12 mouse cellular contexts compared by ENCODE assay signal in the genomic region with DNA sequence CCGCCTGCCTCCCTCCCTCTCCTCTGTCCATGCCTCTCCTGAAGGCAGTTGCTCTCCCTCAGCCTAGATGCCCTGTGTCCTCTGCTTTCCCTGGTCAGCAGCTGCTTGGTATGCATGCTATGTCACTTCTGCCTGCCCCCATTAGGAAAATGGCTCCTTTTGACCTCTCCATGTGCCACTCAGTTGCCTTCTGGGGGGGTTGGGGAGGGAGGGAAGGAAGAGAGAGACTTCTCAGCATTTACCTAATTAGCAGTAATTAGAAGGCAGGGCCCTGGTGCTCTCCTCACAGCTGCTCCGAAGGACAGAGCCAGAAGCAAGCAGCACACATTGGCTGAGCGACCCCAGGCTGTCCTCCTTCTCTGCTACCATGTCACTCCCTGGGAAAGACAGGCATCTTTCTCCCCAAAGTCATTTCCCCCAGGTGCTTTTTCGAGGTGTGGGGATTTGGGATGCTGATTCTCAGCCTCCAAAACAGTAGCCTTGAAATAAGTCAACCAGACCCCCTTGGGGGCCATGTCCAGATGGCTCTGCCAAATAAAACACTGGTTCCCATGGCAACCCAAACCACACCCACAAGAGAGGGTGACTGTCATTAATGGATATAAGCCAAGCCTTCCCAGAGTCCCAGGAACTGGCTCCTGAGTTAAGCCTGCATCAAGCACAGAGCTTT.
DNase-seq lines count a peak whose midpoint lies in the region; ATAC-seq and TF ChIP-seq lines count a peak whose summit lies in the region.
"Had no signal": no experiment of that assay in that cellular context is flagged by ENCODE, and none has a peak within 500 bp of the region (broad histone marks: within the 10 kb centered on the region; RNA-seq: fewer than 3 reads in every experiment).

No protein-coding gene starts in this region.

- 0 out of 2 replicates have a peak, but pooled peaks cover 14% of the 10 kb centered on the region for H3K4me1 ChIP-seq in kidney, postnatal 0 days (replicated peaks; ENCODE audit: insufficient read depth, low read length)
- peaks cover 7% of the 10 kb centered on the region; the same call in 1 of the 2 replicates for H3K4me1 ChIP-seq in kidney, embryonic 14.5 days (ENCODE audit: control insufficient read depth, insufficient read depth, low read length)
- H3K4me1 ChIP-seq in forebrain, embryonic 15.5 days = peaks cover 26% of the 10 kb centered on the region
- H3K4me1 ChIP-seq in midbrain, embryonic 13.5 days (replicated peaks) = peaks cover 33% of the 10 kb centered on the region
- H3K4me1 ChIP-seq in liver, postnatal 0 days (ENCODE audit: insufficient read depth) = no peaks in the 10 kb centered on the region

- H3K4me3 ChIP-seq in kidney, postnatal 0 days (replicated peaks; ENCODE audit: low read depth, low read length) = no peak overlapping the region
- H3K4me3 ChIP-seq in kidney, embryonic 14.5 days (ENCODE audit: low read length) = no peak overlapping the region
- no peak overlapping the region for H3K4me3 ChIP-seq in forebrain, embryonic 15.5 days
- H3K4me3 ChIP-seq in midbrain, embryonic 13.5 days (replicated peaks) = no peak overlapping the region
- no peak overlapping the region for H3K4me3 ChIP-seq in liver, postnatal 0 days (ENCODE audit: low read depth, low read length)
- H3K4me3 ChIP-seq: heart, embryonic 13.5 days; limb, embryonic 13.5 days had no signal

- H3K4me2 ChIP-seq in kidney, postnatal 0 days (ENCODE audit: low read length) = no peak overlapping the region
- H3K4me2 ChIP-seq in kidney, embryonic 14.5 days (replicated peaks; ENCODE audit: low read depth, low read length) = no peak overlapping the region
- no peak overlapping the region for H3K4me2 ChIP-seq in forebrain, embryonic 15.5 days (replicated peaks)
- H3K4me2 ChIP-seq in midbrain, embryonic 13.5 days (replicated peaks) = no peak overlapping the region
- H3K4me2 ChIP-seq in liver, postnatal 0 days (ENCODE audit: low read depth, low read length) = no peak overlapping the region
- H3K4me2 ChIP-seq: heart, embryonic 13.5 days; limb, embryonic 13.5 days had no signal

- peak; percentile 18 for DNase-seq in kidney, postnatal 0 days (ENCODE audit: low spot score)
- DNase-seq in brain, adult 2 months (ENCODE audit: low read depth, low spot score) = peak; percentile 6
- no peak for DNase-seq in liver, postnatal 0 days
- DNase-seq in thymus, postnatal 36 days = no peak
- DNase-seq: cerebellum, adult 18-20 months had no signal

- TF ChIP-seq CTCF in kidney, postnatal 0 days (IDR thresholded peaks at IDR 0.05; ENCODE audit: low read depth) = no peak
- TF ChIP-seq CTCF in liver, postnatal 0 days (IDR thresholded peaks at IDR 0.05; ENCODE audit: low read depth) = no peak

- H3K27ac ChIP-seq in kidney, postnatal 0 days = no peak overlapping the region
- H3K27ac ChIP-seq in kidney, embryonic 14.5 days (ENCODE audit: low read depth, low read length) = no peak overlapping the region
- H3K27ac ChIP-seq in forebrain, embryonic 15.5 days (replicated peaks) = no peak overlapping the region
- peak overlapping the region; percentile 40; the same call in 1 of the 2 replicates for H3K27ac ChIP-seq in midbrain, embryonic 13.5 days
- H3K27ac ChIP-seq in liver, postnatal 0 days (ENCODE audit: low read depth) = no peak overlapping the region
- H3K27ac ChIP-seq: heart, embryonic 13.5 days; limb, embryonic 13.5 days; stomach, postnatal 0 days had no signal

- H3K9ac ChIP-seq in kidney, postnatal 0 days (ENCODE audit: low read depth, low read length) = no peak overlapping the region
- H3K9ac ChIP-seq in kidney, embryonic 14.5 days (ENCODE audit: low read depth, low read length) = no peak overlapping the region
- H3K9ac ChIP-seq in forebrain, embryonic 15.5 days (replicated peaks) = no peak overlapping the region
- no peak overlapping the region for H3K9ac ChIP-seq in midbrain, embryonic 13.5 days (replicated peaks)
- H3K9ac ChIP-seq in liver, postnatal 0 days (replicated peaks) = no peak overlapping the region
- H3K9ac ChIP-seq: heart, embryonic 13.5 days; limb, embryonic 13.5 days had no signal

- TF ChIP-seq EP300 in liver, postnatal 0 days (IDR thresholded peaks at IDR 0.05; ENCODE audit: low read depth) = no peak

- H3K27me3 ChIP-seq in kidney, postnatal 0 days (ENCODE audit: insufficient read depth, low read length) = no peaks in the 10 kb centered on the region
- H3K27me3 ChIP-seq in kidney, embryonic 14.5 days (ENCODE audit: control insufficient read depth, insufficient read depth, low read length) = 0 out of 2 replicates have a peak, but pooled peaks cover 2% of the 10 kb centered on the region
- no peaks in the 10 kb centered on the region for H3K27me3 ChIP-seq in forebrain, embryonic 15.5 days
- 0 out of 2 replicates have a peak, but pooled peaks cover 2% of the 10 kb centered on the region for H3K27me3 ChIP-seq in midbrain, embryonic 13.5 days
- no peaks in the 10 kb centered on the region for H3K27me3 ChIP-seq in liver, postnatal 0 days (ENCODE audit: insufficient read depth, low read length)

- 47% methylated on average over 4 of the region's 4 CpGs for WGBS in kidney, postnatal 0 days
- WGBS in kidney, embryonic 14.5 days = 36% methylated on average over 4 of the region's 4 CpGs
- 31% methylated on average over 4 of the region's 4 CpGs for WGBS in forebrain, embryonic 15.5 days
- 31% methylated on average over 4 of the region's 4 CpGs for WGBS in midbrain, embryonic 13.5 days
- WGBS in liver, postnatal 0 days (ENCODE audit: insufficient replicate concordance) = 45% methylated on average over 4 of the region's 4 CpGs

- no peak; the same call in 1 of the 2 replicates for ATAC-seq in kidney, postnatal 0 days (replicated peaks; ENCODE audit: low FRiP score, low read depth)
- ATAC-seq in kidney, embryonic 14.5 days (ENCODE audit: low FRiP score, low TSS enrichment) = no peak
- ATAC-seq in forebrain, embryonic 15.5 days (replicated peaks) = peak; percentile 78
- 0 out of 2 replicates have a peak, but pooled peaks have one; percentile 53 for ATAC-seq in midbrain, embryonic 13.5 days
- no peak for ATAC-seq in liver, postnatal 0 days
- no peak for ATAC-seq in cerebellum, adult (ENCODE audit: insufficient number of reproducible peaks, low FRiP score, low TSS enrichment)

- H3K36me3 ChIP-seq in kidney, postnatal 0 days (ENCODE audit: insufficient read depth, low read length) = no peaks in the 10 kb centered on the region
- H3K36me3 ChIP-seq in kidney, embryonic 14.5 days (ENCODE audit: control insufficient read depth, insufficient read depth, low read length) = no peaks in the 10 kb centered on the region
- H3K36me3 ChIP-seq in forebrain, embryonic 15.5 days = no peaks in the 10 kb centered on the region
- no peaks in the 10 kb centered on the region for H3K36me3 ChIP-seq in midbrain, embryonic 13.5 days
- no peaks in the 10 kb centered on the region for H3K36me3 ChIP-seq in liver, postnatal 0 days (replicated peaks; ENCODE audit: insufficient read depth, low read length)
- H3K36me3 ChIP-seq: heart, embryonic 13.5 days; limb, embryonic 13.5 days had no signal

- no peaks in the 10 kb centered on the region for H3K9me3 ChIP-seq in kidney, postnatal 0 days (replicated peaks; ENCODE audit: low read length)
- no peaks in the 10 kb centered on the region for H3K9me3 ChIP-seq in kidney, embryonic 14.5 days (ENCODE audit: control insufficient read depth, low read length)
- H3K9me3 ChIP-seq in forebrain, embryonic 15.5 days = no peaks in the 10 kb centered on the region
- H3K9me3 ChIP-seq in midbrain, embryonic 13.5 days = no peaks in the 10 kb centered on the region
- H3K9me3 ChIP-seq in liver, postnatal 0 days (ENCODE audit: low read length) = no peaks in the 10 kb centered on the region
- H3K9me3 ChIP-seq: heart, embryonic 13.5 days; limb, embryonic 13.5 days had no signal

Comparison
In these comparisons a context has a peak if more than half of its experiments do, and no peak if none do; other contexts are left out.
1. ATAC-seq: peak in forebrain, embryonic 15.5 days (single experiment) and midbrain, embryonic 13.5 days (single experiment); none in kidney, postnatal 0 days (single experiment), kidney, embryonic 14.5 days (single experiment), liver, postnatal 0 days (single experiment) and cerebellum, adult (single experiment).
2. DNase-seq: peak in kidney, postnatal 0 days (single experiment) and brain, adult 2 months (single experiment); none in liver, postnatal 0 days (single experiment) and thymus, postnatal 36 days (0 of 2).